Mouse (Mus musculus) MEL (cell line): Measurements from ENCODE around the gene Wdr1.

ENCODE experiments used
- CHD1 ChIP-seq: IDR thresholded peaks from 2 replicates; pipeline ENCODE4 v1.6.1; 2012; ENCODE audit warnings: low read depth, mild to moderate bottlenecking, inconsistent platforms, low read length, improper control_type of control experiment
- CTCF ChIP-seq, 3 experiments: IDR thresholded peaks in 2 of 3; conservative IDR thresholded peaks in 1 of 3; 2 replicates each; pipeline ENCODE4 v1.5.1; 2011 to 2012; ENCODE audit warnings: low read length in 3 of 3, low read depth in 2 of 3, mild to moderate bottlenecking in 2 of 3, improper control_type of control experiment in 1 of 3, inconsistent platforms in 1 of 3, mixed read lengths in 1 of 3, moderate library complexity in 1 of 3; ENCODE audit not compliant: control insufficient read depth in 1 of 3, insufficient read depth in 1 of 3, poor library complexity in 1 of 3, severe bottlenecking in 1 of 3

DNA sequence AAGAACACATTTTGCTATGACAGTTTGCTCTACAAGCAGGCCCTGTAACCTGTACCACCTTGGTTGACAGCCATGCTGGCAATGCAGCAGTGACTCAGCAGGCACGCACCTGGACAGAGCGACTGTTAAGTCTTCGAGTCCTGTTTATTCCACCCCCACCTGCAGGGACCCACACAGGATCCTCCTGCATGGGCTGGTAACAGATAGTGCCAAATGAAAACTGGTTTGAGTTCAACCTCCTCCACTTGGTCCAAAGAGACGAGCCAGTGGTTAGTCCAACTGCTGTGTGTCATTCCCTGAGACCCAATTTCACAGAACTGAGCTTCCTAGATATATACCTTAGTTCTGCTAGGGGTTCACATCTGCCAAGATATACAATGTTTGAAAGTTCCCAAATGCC is 5.2 kb downstream of the Wdr1 start:
- TF ChIP-seq CTCF (IDR thresholded peaks at IDR 0.05 in 2 of 3, conservative IDR thresholded peaks at IDR 0.05 in 1 of 3; ENCODE audit: control insufficient read depth in 1 of 3, insufficient read depth in 1 of 3, low read depth in 2 of 3, low read length in 3 of 3, poor library complexity in 1 of 3, severe bottlenecking in 1 of 3) (no peak), CHD1 (no peak)
